Mouse (Mus musculus): ENCODE measurements around the gene Ylpm1. TPM values are rescaled to one million over a fixed set of nuclear protein-coding genes. Genes with fewer than 3 reads are reported as not detected.
A peak's percentile ranks its signal among the peaks of the same experiment; 100 is the strongest.

The Ylpm1 gene
- total and polyA plus RNA-seq, 2 experiments = 5.2 to 16.9 TPM

DNA sequence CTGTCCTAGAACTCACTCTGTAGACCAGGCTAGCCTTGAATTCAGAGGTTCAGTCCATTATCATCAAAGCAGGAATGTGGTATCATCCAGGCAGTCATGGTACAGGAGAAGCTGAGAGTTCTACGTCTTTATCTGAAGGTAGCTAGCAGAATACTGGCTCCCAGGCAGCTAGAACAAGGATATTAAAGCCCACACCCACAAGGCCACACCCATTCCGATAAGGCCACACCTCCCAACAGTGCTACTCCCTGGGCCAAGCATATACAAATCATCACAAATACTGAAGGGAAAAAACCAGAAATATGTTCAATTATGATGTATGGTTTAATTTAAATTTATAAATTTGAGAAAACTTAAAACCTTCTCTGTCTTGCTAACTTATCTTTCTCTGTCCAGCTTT is 16.1 kb downstream of the Ylpm1 start:
- no peak for DNase-seq (ENCODE audit: extremely low read depth, low read depth, low spot score)
- H3K27ac ChIP-seq (replicated peaks; ENCODE audit: insufficient read depth, low read depth, low read length) = no peak overlapping the region
- 92% methylated on average over 2 of the region's 2 CpGs for WGBS

DNA sequence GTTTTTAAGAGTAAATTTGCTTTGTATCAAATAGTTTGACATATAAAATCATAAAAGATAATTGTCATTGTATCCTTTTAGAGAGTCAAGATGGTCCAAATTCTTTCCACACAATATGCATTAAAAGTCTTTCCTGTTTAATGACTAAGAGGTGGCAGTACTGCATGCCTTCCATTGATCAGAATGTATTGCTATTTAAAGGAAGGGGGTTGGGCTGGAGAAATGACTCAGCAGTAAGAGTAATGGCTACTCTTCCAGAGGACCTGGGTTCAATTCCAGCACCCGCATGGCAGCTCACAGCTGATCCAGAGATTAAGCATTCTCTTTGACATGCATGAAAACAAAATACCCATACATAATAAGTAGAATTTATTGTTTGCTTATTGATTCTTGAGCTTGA is 25.9 kb downstream of the Ylpm1 start:
- H3K27me3 ChIP-seq (ENCODE audit: control insufficient read depth, insufficient read depth, low read length) = no peaks in the 10 kb centered on the region
- WGBS = 100% methylated on average over 1 of the region's 1 CpGs
- H3K4me1 ChIP-seq (ENCODE audit: control insufficient read depth, insufficient read depth, low read length) = no peaks in the 10 kb centered on the region
- DNase-seq (ENCODE audit: extremely low read depth, low read depth, low spot score) = no peak
- no peak for TF ChIP-seq POLR2A (IDR thresholded peaks at IDR 0.05; ENCODE audit: extremely low read depth, insufficient read depth, low read length)
- no peak for TF ChIP-seq CTCF (IDR thresholded peaks at IDR 0.05; ENCODE audit: low read depth, low read length)
- H3K27ac ChIP-seq (replicated peaks; ENCODE audit: insufficient read depth, low read depth, low read length) = no peak overlapping the region
- peaks cover 6% of the 10 kb centered on the region for H3K36me3 ChIP-seq (ENCODE audit: control insufficient read depth, insufficient read depth, low read length)
- no peak overlapping the region for H3K4me3 ChIP-seq (ENCODE audit: insufficient read depth, low read depth, low read length)
- H3K79me2 ChIP-seq (ENCODE audit: control insufficient read depth, insufficient read depth, low read length) = no peaks in the 10 kb centered on the region; the same call in 1 of the 2 replicates
- no peak overlapping the region for H3K9ac ChIP-seq (ENCODE audit: low read depth, low read length)

More for the DNA sequence above, 16.1 kb downstream of the Ylpm1 start:
- Histone ChIP-seq H3K4me3 (ENCODE audit: insufficient read depth, low read depth, low read length) (no peak overlapping the region), H3K36me3 (ENCODE audit: control insufficient read depth, insufficient read depth, low read length) (peaks cover 25% of the 10 kb centered on the region), H3K9ac (ENCODE audit: low read depth, low read length) (no peak overlapping the region), H3K4me1 (ENCODE audit: control insufficient read depth, insufficient read depth, low read length) (peaks cover 9% of the 10 kb centered on the region), H3K79me2 (ENCODE audit: control insufficient read depth, insufficient read depth, low read length) (peaks cover 9% of the 10 kb centered on the region; the same call in 1 of the 2 replicates), H3K27me3 (ENCODE audit: control insufficient read depth, insufficient read depth, low read length) (no peaks in the 10 kb centered on the region)
- no peak for TF ChIP-seq POLR2A (IDR thresholded peaks at IDR 0.05; ENCODE audit: extremely low read depth, insufficient read depth, low read length)
- no peak for TF ChIP-seq CTCF (IDR thresholded peaks at IDR 0.05; ENCODE audit: low read depth, low read length)

DNA sequence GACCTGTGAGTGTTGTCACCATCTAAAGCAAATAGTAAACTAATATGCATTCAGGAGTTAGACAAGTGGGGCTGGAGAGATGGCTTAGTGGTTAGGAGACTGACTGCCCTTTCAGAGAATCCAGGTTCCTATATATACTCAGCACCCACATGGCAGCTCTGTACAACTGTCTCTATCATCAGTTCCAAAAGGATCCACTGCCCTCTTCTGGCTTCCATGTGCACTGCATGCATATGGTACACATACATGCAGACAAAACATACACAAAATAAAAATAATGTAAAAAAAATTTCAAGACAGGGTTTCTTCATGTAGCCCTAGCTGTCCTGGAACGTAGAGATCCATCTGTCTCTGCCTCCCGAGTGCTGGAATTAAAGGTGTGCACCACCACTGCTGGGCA is 36.6 kb downstream of the Ylpm1 start:
- TF ChIP-seq CTCF (IDR thresholded peaks at IDR 0.05; ENCODE audit: low read depth, low read length) = no peak
- TF ChIP-seq POLR2A (IDR thresholded peaks at IDR 0.05; ENCODE audit: extremely low read depth, insufficient read depth, low read length) = no peak
- Histone ChIP-seq H3K9ac (ENCODE audit: low read depth, low read length) (no peak overlapping the region), H3K27ac (replicated peaks; ENCODE audit: insufficient read depth, low read depth, low read length) (no peak overlapping the region), H3K79me2 (ENCODE audit: control insufficient read depth, insufficient read depth, low read length) (no peaks in the 10 kb centered on the region; the same call in 1 of the 2 replicates), H3K4me3 (ENCODE audit: insufficient read depth, low read depth, low read length) (no peak overlapping the region), H3K4me1 (ENCODE audit: control insufficient read depth, insufficient read depth, low read length) (peaks cover 2% of the 10 kb centered on the region; the same call in 1 of the 2 replicates), H3K36me3 (ENCODE audit: control insufficient read depth, insufficient read depth, low read length) (peaks cover 17% of the 10 kb centered on the region), H3K27me3 (ENCODE audit: control insufficient read depth, insufficient read depth, low read length) (no peaks in the 10 kb centered on the region)
- WGBS = 96% methylated on average over 2 of the region's 2 CpGs
- peak; percentile 10 for DNase-seq (ENCODE audit: extremely low read depth, low read depth, low spot score)

DNA sequence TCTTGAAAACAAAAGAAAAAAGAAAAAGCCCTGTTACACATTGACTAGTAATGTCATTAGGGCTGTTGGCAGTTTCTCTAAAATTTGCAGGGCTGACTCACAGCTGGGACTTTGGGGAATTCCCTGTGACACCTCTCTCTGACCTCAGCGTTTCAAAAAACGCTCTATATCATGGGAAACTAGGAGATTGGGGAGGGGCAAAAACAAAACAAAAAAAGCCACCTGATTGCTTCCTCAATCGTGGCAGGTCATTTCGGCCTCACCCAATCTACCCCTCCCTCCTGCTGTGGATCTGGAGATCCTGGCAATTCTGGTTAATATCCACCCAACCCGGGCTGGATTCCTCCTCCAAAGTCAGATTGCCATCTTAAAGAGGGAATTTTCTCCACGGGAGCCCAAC is 55.1 kb downstream of the Ylpm1 start:
- no peaks in the 10 kb centered on the region; the same call in 1 of the 2 replicates for H3K79me2 ChIP-seq (ENCODE audit: control insufficient read depth, insufficient read depth, low read length)
- no peak overlapping the region for H3K27ac ChIP-seq (replicated peaks; ENCODE audit: insufficient read depth, low read depth, low read length)
- no peak overlapping the region for H3K9ac ChIP-seq (ENCODE audit: low read depth, low read length)
- no peak for DNase-seq (ENCODE audit: extremely low read depth, low read depth, low spot score)
- 57% methylated on average over 6 of the region's 6 CpGs for WGBS
- H3K36me3 ChIP-seq (ENCODE audit: control insufficient read depth, insufficient read depth, low read length) = peaks cover 46% of the 10 kb centered on the region
- H3K4me3 ChIP-seq (ENCODE audit: insufficient read depth, low read depth, low read length) = no peak overlapping the region
- no peaks in the 10 kb centered on the region for H3K4me1 ChIP-seq (ENCODE audit: control insufficient read depth, insufficient read depth, low read length)
- TF ChIP-seq CTCF (IDR thresholded peaks at IDR 0.05; ENCODE audit: low read depth, low read length) (no peak), POLR2A (IDR thresholded peaks at IDR 0.05; ENCODE audit: extremely low read depth, insufficient read depth, low read length) (no peak)
- no peaks in the 10 kb centered on the region for H3K27me3 ChIP-seq (ENCODE audit: control insufficient read depth, insufficient read depth, low read length)

DNA sequence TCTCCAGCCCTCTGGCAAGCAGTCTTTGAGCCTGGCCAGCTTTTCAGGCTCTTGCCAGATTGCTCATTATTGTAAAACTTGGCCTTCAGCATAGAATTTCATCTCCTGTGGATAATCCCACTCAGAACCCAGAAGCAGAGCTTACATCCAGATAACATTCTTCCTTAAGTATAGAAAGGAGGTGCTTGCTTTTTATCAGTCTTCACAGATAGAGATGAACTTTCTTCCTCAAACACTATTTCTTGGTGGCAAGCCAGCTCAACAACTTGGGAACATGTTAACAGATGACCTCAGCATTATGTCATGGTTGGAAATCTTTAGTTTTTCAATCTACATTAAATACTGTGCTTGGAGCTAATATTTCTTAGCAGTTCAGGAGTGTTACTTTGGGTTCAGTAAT is 74.9 kb downstream of the Ylpm1 start:
- no peak for TF ChIP-seq POLR2A (IDR thresholded peaks at IDR 0.05; ENCODE audit: extremely low read depth, insufficient read depth, low read length)
- Histone ChIP-seq H3K27ac (replicated peaks; ENCODE audit: insufficient read depth, low read depth, low read length) (no peak overlapping the region), H3K27me3 (ENCODE audit: control insufficient read depth, insufficient read depth, low read length) (no peaks in the 10 kb centered on the region), H3K4me3 (ENCODE audit: insufficient read depth, low read depth, low read length) (no peak overlapping the region), H3K79me2 (ENCODE audit: control insufficient read depth, insufficient read depth, low read length) (no peaks in the 10 kb centered on the region), H3K36me3 (ENCODE audit: control insufficient read depth, insufficient read depth, low read length) (peaks cover 34% of the 10 kb centered on the region), H3K9ac (ENCODE audit: low read depth, low read length) (no peak overlapping the region), H3K4me1 (ENCODE audit: control insufficient read depth, insufficient read depth, low read length) (no peaks in the 10 kb centered on the region)
- no peak for DNase-seq (ENCODE audit: extremely low read depth, low read depth, low spot score)

DNA sequence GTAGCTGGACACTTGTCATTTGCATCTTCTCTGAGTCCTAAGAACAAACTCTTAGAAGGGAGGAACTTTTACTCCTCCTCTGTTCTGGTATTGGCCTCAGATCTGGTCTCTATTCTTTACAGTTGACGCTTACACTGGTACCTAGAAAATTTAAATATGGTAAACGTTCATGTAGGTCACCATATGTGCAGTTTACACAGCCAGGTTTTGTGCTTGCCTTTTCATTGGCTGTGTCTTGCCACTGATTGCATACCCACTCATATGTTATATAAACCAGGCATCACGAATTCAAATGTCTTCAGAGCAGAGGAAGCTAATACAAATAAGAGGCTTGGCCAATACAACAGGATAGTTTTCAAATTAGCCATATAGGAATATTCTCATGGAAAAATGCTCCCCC is 81.0 kb downstream of the Ylpm1 start:
- H3K36me3 ChIP-seq (ENCODE audit: control insufficient read depth, insufficient read depth, low read length) = peaks cover 10% of the 10 kb centered on the region
- 91% methylated on average over 3 of the region's 3 CpGs for WGBS
- TF ChIP-seq POLR2A (IDR thresholded peaks at IDR 0.05; ENCODE audit: extremely low read depth, insufficient read depth, low read length) = no peak
- no peak for TF ChIP-seq CTCF (IDR thresholded peaks at IDR 0.05; ENCODE audit: low read depth, low read length)
- H3K27ac ChIP-seq (replicated peaks; ENCODE audit: insufficient read depth, low read depth, low read length) = no peak overlapping the region
- H3K27me3 ChIP-seq (ENCODE audit: control insufficient read depth, insufficient read depth, low read length) = no peaks in the 10 kb centered on the region
- no peak for DNase-seq (ENCODE audit: extremely low read depth, low read depth, low spot score)
- no peaks in the 10 kb centered on the region for H3K4me1 ChIP-seq (ENCODE audit: control insufficient read depth, insufficient read depth, low read length)
- H3K4me3 ChIP-seq (ENCODE audit: insufficient read depth, low read depth, low read length) = no peak overlapping the region
- H3K9ac ChIP-seq (ENCODE audit: low read depth, low read length) = no peak overlapping the region
- no peaks in the 10 kb centered on the region for H3K79me2 ChIP-seq (ENCODE audit: control insufficient read depth, insufficient read depth, low read length)
